Mouse (Mus musculus): ENCODE measurements around the gene Acod1.

GRCm38 (mm10) chr14:103078006-103078912 lies 31.5 kb downstream of the Acod1 start:
- TF ChIP-seq CTCF (IDR thresholded peaks at IDR 0.05; ENCODE audit: borderline replicate concordance, extremely low read depth, insufficient read depth, insufficient read length) = no peak
- TF ChIP-seq POLR2A (IDR thresholded peaks at IDR 0.05; ENCODE audit: borderline replicate concordance, extremely low read depth, insufficient read depth, insufficient read length, poor library complexity, severe bottlenecking) = no peak
